Mouse (Mus musculus): ENCODE results near the gene Ifit2. TPM values are rescaled to one million over a fixed set of nuclear protein-coding genes. Genes with fewer than 3 reads are reported as not detected.

Gene Ifit2
- polyA plus RNA-seq, 1 experiment from 2014 or later, result 6.1 TPM

- no peak for ATAC-seq (ENCODE audit: low FRiP score)
- Histone ChIP-seq H3K4me3 (replicated peaks) (no peak overlapping the region), H3K4me2 (no peak overlapping the region), H3K9me3 (replicated peaks) (no peaks in the 10 kb centered on the region), H3K27me3 (replicated peaks) (no peaks in the 10 kb centered on the region), H3K36me3 (peaks cover 3% of the 10 kb centered on the region), H3K9ac (replicated peaks) (no peak overlapping the region), H3K4me1 (no peaks in the 10 kb centered on the region), H3K27ac (replicated peaks) (no peak overlapping the region)
- 83% methylated on average over 4 of the region's 4 CpGs for WGBS
Measured at GRCm38 (mm10) chr19:34520051-34520450, 30.4 kb upstream of the Ifit2 start.

DNA sequence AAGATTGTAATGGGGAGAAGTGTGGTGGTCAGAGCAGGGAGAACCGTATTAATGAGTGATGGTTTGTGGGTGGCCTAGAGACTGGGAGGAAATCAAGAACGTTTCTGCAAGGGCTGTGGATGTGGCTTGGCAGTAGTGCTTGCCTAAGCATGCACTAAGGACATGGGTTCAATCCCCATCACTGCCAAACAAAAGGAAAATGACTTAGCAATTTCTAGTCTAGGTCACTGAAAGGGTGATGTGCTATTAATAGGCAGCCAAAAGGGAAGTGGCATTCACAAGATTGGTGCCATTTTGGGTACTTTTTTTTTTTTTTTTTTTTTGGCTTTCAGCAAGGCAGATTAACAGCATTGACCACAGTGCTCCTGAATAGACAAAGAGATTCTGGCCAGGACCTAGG, 29.1 kb upstream of the Ifit2 start:
- Histone ChIP-seq H3K4me2 (no peak overlapping the region), H3K9me3 (replicated peaks) (no peaks in the 10 kb centered on the region), H3K27ac (replicated peaks) (no peak overlapping the region), H3K4me1 (peaks cover 5% of the 10 kb centered on the region), H3K4me3 (replicated peaks) (no peak overlapping the region), H3K9ac (replicated peaks) (no peak overlapping the region), H3K36me3 (peaks cover 3% of the 10 kb centered on the region), H3K27me3 (replicated peaks) (no peaks in the 10 kb centered on the region)
- no peak for ATAC-seq (ENCODE audit: low FRiP score)
- 70% methylated on average over 2 of the region's 2 CpGs for WGBS

DNA sequence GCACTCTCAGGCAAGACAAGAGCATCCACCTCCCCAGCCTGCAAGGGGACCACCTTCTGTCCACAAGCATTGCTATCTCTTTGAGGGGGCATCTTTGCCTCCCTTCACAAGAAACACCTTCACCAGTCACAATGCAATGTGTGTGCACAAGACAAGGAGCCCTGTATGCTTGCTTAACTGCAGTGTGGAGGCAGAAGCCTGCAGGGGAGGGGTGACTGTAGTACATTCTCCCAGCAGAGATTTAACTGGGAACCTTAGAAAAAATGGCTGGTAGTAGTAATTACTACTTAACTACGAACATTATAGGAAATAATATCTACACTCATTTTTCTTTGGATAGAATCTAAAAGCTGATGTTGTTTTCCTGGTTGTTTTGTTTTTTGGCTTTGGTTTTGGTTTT, 28.5 kb upstream of the Ifit2 start:
- Histone ChIP-seq H3K4me1 (peaks cover 8% of the 10 kb centered on the region), H3K27me3 (replicated peaks) (no peaks in the 10 kb centered on the region), H3K9ac (replicated peaks) (no peak overlapping the region), H3K4me2 (no peak overlapping the region), H3K4me3 (replicated peaks) (no peak overlapping the region), H3K9me3 (replicated peaks) (no peaks in the 10 kb centered on the region), H3K27ac (replicated peaks) (no peak overlapping the region), H3K36me3 (peaks cover 3% of the 10 kb centered on the region)
- 83% methylated on average over 1 of the region's 1 CpGs for WGBS
- ATAC-seq (ENCODE audit: low FRiP score), result no peak

GRCm38 (mm10) chr19:34523106-34523725, 27.3 kb upstream of the Ifit2 start:
- ATAC-seq (ENCODE audit: low FRiP score), result no peak
- 84% methylated on average over 12 of the region's 12 CpGs for WGBS

DNA sequence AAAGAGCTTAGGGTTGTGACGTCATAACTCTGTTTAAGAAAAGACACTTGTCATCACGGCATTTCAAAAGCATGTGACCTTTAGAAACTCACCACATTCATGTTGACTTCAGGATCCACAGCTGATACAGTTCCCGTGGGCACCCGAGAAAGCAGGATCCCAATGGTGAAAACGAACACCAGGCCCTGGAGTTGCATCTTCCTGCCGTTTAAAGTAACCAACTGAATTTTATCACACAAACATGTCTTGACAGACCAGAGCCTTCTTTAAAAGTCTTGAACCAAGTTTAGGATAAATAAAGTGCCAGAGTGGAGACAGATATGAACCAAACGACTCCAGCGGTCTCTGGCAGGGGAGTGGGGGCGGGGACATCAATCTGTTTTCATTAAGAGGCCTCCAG, 25.8 kb upstream of the Ifit2 start:
- no peak for ATAC-seq (ENCODE audit: low FRiP score)
- Histone ChIP-seq H3K27me3 (replicated peaks) (no peaks in the 10 kb centered on the region), H3K4me3 (replicated peaks) (no peak overlapping the region), H3K9me3 (replicated peaks) (no peaks in the 10 kb centered on the region), H3K4me2 (no peak overlapping the region), H3K36me3 (peaks cover 3% of the 10 kb centered on the region; the same call in 1 of the 2 replicates), H3K27ac (replicated peaks) (no peak overlapping the region), H3K9ac (replicated peaks) (no peak overlapping the region), H3K4me1 (peaks cover 8% of the 10 kb centered on the region)
- 75% methylated on average over 9 of the region's 9 CpGs for WGBS

More at GRCm38 (mm10) chr19:34523106-34523725, 27.3 kb upstream of the Ifit2 start:
- Histone ChIP-seq H3K9ac (replicated peaks) (no peak overlapping the region), H3K4me2 (no peak overlapping the region), H3K36me3 (peaks cover 3% of the 10 kb centered on the region), H3K27ac (replicated peaks) (no peak overlapping the region), H3K9me3 (replicated peaks) (no peaks in the 10 kb centered on the region), H3K4me1 (peaks cover 8% of the 10 kb centered on the region), H3K27me3 (replicated peaks) (no peaks in the 10 kb centered on the region), H3K4me3 (replicated peaks) (no peak overlapping the region)

GRCm38 (mm10) chr19:34526321-34526923, 24.1 kb upstream of the Ifit2 start:
- peak; percentile 72 for ATAC-seq (ENCODE audit: low FRiP score)
- Histone ChIP-seq H3K9me3 (replicated peaks) (no peaks in the 10 kb centered on the region), H3K4me2 (peak overlapping the region; percentile 87), H3K4me3 (replicated peaks) (peak overlapping the region; percentile 76), H3K36me3 (no peaks in the 10 kb centered on the region; the same call in 1 of the 2 replicates), H3K4me1 (peaks cover 8% of the 10 kb centered on the region), H3K27ac (replicated peaks) (peak overlapping the region; percentile 75), H3K9ac (replicated peaks) (peak overlapping the region; percentile 72), H3K27me3 (replicated peaks) (no peaks in the 10 kb centered on the region)
- 42% methylated on average over 11 of the region's 11 CpGs for WGBS

DNA sequence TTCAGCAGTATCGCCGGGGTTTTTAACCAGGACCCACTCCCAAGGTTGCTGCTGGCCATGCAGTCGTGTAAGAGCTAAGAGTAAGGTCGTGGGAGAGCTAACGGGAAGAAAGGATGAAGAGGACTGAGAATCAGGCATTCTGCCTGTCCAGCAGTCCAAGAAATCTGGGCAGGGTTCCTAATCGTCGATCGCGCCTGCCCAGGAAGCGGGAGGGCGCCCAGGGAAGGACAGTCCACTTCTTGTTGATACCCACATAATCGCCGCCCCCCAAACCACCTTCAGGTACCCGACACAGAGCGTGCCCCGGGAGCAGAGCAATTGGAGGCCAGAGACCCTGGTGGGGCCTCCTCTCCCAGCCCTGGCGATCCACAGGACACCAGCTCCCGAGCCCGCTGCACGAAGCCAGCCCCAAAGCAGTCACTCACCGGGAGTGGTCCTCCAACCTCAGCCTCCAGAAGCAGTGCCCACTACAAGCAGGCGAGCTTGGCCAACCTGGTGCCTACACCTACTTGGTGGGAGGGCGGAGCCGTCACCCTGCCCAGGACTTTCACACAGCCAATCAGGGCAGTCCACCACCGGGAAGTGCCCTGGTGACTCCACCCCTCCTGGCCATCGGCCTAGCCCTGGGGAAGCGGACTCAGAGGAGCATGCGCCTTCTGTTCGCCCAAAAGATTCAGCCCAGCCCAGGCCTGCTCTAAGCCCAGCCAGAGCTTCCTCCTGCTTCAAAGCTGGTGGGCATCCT, 23.4 kb upstream of the Ifit2 start, which contains the start of gene Lipa:
Gene Lipa, minus strand, starts transcription at position 534 of the 742 bp plus-strand sequence.
- ATAC-seq (ENCODE audit: low FRiP score), result peak; percentile 100
- Histone ChIP-seq H3K4me2 (peak within 1 kb of the TSS; percentile 87), H3K4me1 (peaks cover 8% of the 10 kb centered on the region), H3K27me3 (replicated peaks) (no peaks in the 10 kb centered on the region), H3K27ac (replicated peaks) (peak within 1 kb of the TSS; percentile 75), H3K4me3 (replicated peaks) (peak within 1 kb of the TSS; percentile 76), H3K9ac (replicated peaks) (peak within 1 kb of the TSS; percentile 72), H3K9me3 (replicated peaks) (no peaks in the 10 kb centered on the region), H3K36me3 (no peaks in the 10 kb centered on the region; the same call in 1 of the 2 replicates)
- WGBS, result under 1% methylated on average over 29 of the region's 29 CpGs

DNA sequence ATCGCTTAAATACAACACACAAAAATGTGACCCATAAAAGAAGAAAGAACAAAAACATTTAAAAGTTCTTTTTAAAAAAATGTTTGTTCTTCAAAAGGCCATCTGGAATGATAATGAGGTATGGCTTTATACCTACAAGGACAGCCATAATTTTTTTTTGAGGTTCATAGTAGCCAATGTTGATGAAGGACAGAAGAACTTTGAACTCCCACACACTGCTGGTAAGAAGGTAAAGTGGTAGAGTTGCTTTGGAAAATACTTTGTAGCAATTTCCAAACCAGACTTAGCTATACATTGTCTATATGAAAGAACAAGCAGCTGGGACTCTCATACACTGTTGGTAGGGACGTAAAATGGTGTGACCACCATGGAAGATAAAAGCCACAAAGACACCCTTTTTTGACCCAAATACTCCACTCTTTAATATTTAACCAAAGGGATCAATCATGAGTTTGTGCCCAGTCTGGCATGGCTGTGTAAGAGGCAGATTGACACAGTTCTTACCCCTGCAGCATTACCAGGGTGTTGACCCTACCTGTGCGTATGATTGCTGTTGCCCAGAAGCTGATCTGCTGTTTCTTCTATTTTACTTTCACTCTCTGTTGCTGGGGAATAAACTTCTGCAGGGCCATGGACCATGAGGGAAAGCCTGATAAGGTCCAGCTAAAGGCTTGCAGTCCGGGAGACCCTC, 18.3 kb upstream of the Ifit2 start:
- Histone ChIP-seq H3K27ac (replicated peaks) (no peak overlapping the region), H3K36me3 (no peaks in the 10 kb centered on the region), H3K9me3 (replicated peaks) (no peaks in the 10 kb centered on the region), H3K4me3 (replicated peaks) (no peak overlapping the region), H3K9ac (replicated peaks) (no peak overlapping the region), H3K4me2 (no peak overlapping the region), H3K27me3 (replicated peaks) (no peaks in the 10 kb centered on the region), H3K4me1 (no peaks in the 10 kb centered on the region)
- 95% methylated on average over 4 of the region's 4 CpGs for WGBS
- ATAC-seq (ENCODE audit: low FRiP score), result no peak

DNA sequence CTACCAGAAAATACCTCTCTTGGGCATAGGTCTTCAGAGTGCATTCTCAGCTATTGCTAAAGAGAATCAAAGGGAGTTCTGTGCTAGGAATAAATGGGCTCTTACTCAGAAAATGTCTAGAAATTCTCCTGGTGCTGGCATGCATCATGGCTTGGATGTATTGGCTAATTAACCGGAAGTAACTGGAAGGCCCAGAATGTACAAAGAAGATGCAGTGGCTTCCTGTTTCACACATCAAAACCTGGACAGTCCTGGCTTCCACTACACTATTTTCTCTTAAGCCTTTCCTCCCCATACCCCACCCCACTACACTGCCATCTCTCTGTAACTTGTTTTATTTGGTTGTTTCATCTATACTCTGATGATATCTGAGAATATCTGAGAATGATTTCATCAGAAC, 11.1 kb upstream of the Ifit2 start:
- no peaks in the 10 kb centered on the region for H3K36me3 ChIP-seq
- H3K4me2 ChIP-seq, result no peak overlapping the region
- 86% methylated on average over 1 of the region's 1 CpGs for WGBS

GRCm38 (mm10) chr19:34546211-34546610, 4.3 kb upstream of the Ifit2 start:
- Histone ChIP-seq H3K36me3 (no peaks in the 10 kb centered on the region), H3K27ac (replicated peaks) (no peak overlapping the region), H3K4me3 (replicated peaks) (no peak overlapping the region), H3K27me3 (replicated peaks) (no peaks in the 10 kb centered on the region), H3K9me3 (replicated peaks) (no peaks in the 10 kb centered on the region), H3K4me1 (peaks cover 8% of the 10 kb centered on the region; the same call in 1 of the 2 replicates), H3K4me2 (no peak overlapping the region), H3K9ac (replicated peaks) (no peak overlapping the region)
- WGBS, result 87% methylated on average over 4 of the region's 4 CpGs
- ATAC-seq (ENCODE audit: low FRiP score), result no peak

More for the DNA sequence above, 11.1 kb upstream of the Ifit2 start:
- Histone ChIP-seq H3K27ac (replicated peaks) (no peak overlapping the region), H3K4me1 (no peaks in the 10 kb centered on the region), H3K4me3 (replicated peaks) (no peak overlapping the region), H3K27me3 (replicated peaks) (no peaks in the 10 kb centered on the region), H3K9me3 (replicated peaks) (no peaks in the 10 kb centered on the region), H3K9ac (replicated peaks) (no peak overlapping the region)
- no peak for ATAC-seq (ENCODE audit: low FRiP score)

DNA sequence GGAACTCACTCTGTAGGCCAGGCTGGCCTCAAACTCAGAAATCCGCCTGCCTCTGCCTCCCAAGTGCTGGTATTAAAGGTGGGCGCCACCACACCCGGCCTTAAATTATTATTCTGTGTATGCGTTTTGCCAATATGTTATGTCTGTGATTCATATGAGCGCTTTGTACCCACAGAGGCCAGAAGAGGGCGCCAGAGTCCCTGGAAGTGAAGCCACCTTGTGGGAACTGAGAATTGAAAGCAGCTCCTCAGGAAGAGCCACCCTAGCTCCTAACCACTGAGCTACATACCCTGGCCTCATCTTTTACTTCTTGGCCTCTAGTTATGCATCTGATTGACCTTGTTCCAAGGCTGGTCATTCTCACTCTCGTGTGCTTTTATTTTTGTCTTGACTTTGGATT, 2.5 kb upstream of the Ifit2 start:
- 31% methylated on average over 7 of the region's 7 CpGs for WGBS
- H3K4me1 ChIP-seq, result peaks cover 12% of the 10 kb centered on the region; the same call in 1 of the 2 replicates
- no peak overlapping the region for H3K4me2 ChIP-seq
- no peaks in the 10 kb centered on the region for H3K36me3 ChIP-seq
- no peak for ATAC-seq (ENCODE audit: low FRiP score)
- H3K27ac ChIP-seq (replicated peaks), result no peak overlapping the region
- no peak overlapping the region for H3K4me3 ChIP-seq (replicated peaks)
- no peak overlapping the region for H3K9ac ChIP-seq (replicated peaks)
- no peaks in the 10 kb centered on the region for H3K9me3 ChIP-seq (replicated peaks)
- H3K27me3 ChIP-seq (replicated peaks), result no peaks in the 10 kb centered on the region

Measured in neural tube, embryonic 15.5 days (tissue).